Mouse (Mus musculus): ENCODE measurements around the gene Pde8a.

The Pde8a gene

DNA sequence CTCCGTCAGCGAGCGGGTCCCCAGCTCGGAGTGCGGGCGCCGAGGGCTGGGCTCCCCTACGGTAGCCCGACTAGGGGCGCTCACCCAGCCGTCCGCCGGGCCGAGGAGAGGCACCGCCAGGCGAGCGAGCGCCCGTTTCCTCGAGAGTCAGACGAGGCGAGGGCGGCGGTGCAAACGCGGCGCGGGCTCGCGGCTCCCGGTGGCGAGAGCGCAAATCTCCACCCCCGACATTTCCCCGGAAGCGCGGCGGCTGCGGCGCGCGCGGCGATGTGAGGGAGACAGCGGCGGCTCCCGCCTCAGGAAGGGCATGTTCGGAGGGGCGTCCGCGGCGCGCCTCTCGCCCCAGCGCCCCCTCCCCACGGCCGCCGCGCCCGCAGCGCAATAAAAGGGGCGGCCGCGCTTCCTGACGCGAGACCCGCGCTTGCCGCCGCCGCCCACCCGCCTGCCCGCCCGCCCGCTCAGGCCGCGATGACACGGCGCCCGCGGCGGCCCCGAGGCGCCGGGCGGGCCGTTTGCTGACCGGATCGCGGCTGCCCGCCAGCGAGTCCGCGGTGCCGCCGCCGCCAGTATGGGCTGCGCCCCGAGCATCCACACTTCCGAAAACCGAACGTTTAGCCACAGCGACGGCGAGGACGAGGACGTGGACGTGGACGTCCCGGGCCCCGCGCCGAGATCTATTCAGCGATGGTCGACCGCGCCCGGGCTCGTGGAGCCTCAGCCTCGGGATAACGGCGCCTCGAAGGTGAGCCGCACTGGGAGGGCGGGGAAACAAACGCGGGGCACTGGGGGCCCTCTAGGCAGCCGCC is at the start of gene Pde8a:
Gene Pde8a, plus strand, starts transcription at position 250 of the 806 bp plus-strand sequence.
- H3K36me3 ChIP-seq (ENCODE audit: insufficient read depth, low read length) = no peaks in the 10 kb centered on the region
- no peak for TF ChIP-seq POU5F1 (IDR thresholded peaks at IDR 0.05; ENCODE audit: borderline replicate concordance, low read length)
- TF ChIP-seq CTCF (conservative IDR thresholded peaks at IDR 0.05; ENCODE audit: low read length) = no peak
- no peak for TF ChIP-seq NANOG (IDR thresholded peaks at IDR 0.05; ENCODE audit: borderline replicate concordance, low read length)
- H3K9me3 ChIP-seq (ENCODE audit: low read length) = no peaks in the 10 kb centered on the region
- H3K27me3 ChIP-seq (ENCODE audit: insufficient read depth, low read length) = peaks cover 24% of the 10 kb centered on the region
- H3K4me1 ChIP-seq (replicated peaks; ENCODE audit: low read depth, low read length) = peaks cover 58% of the 10 kb centered on the region
- H3K4me3 ChIP-seq (replicated peaks; ENCODE audit: low read length) = peak within 1 kb of the TSS; percentile 82

- H3K4me1 ChIP-seq (replicated peaks; ENCODE audit: low read depth, low read length) = peaks cover 13% of the 10 kb centered on the region
- TF ChIP-seq NANOG (IDR thresholded peaks at IDR 0.05; ENCODE audit: borderline replicate concordance, low read length) (no peak), POU5F1 (IDR thresholded peaks at IDR 0.05; ENCODE audit: borderline replicate concordance, low read length) (no peak), CTCF (conservative IDR thresholded peaks at IDR 0.05; ENCODE audit: low read length) (no peak)
Observed at GRCm38 (mm10) chr7:81164411-81164810, 49.0 kb upstream of the Pde8a start.

GRCm38 (mm10) chr7:81167124-81167523 is 46.3 kb upstream of the Pde8a start:
- no peak overlapping the region for H3K4me3 ChIP-seq (replicated peaks; ENCODE audit: low read length)
- H3K36me3 ChIP-seq (ENCODE audit: insufficient read depth, low read length) = peaks cover 77% of the 10 kb centered on the region
- H3K4me1 ChIP-seq (replicated peaks; ENCODE audit: low read depth, low read length) = peaks cover 4% of the 10 kb centered on the region
- no peaks in the 10 kb centered on the region for H3K9me3 ChIP-seq (ENCODE audit: low read length)
- TF ChIP-seq POU5F1 (IDR thresholded peaks at IDR 0.05; ENCODE audit: borderline replicate concordance, low read length) (no peak), CTCF (conservative IDR thresholded peaks at IDR 0.05; ENCODE audit: low read length) (no peak; the same call in none of the 2 replicates), NANOG (IDR thresholded peaks at IDR 0.05; ENCODE audit: borderline replicate concordance, low read length) (no peak)
- no peaks in the 10 kb centered on the region for H3K27me3 ChIP-seq (ENCODE audit: insufficient read depth, low read length)

More at GRCm38 (mm10) chr7:81164411-81164810, 49.0 kb upstream of the Pde8a start:
- no peak overlapping the region for H3K4me3 ChIP-seq (replicated peaks; ENCODE audit: low read length)
- peaks cover 90% of the 10 kb centered on the region for H3K36me3 ChIP-seq (ENCODE audit: insufficient read depth, low read length)
- H3K9me3 ChIP-seq (ENCODE audit: low read length) = no peaks in the 10 kb centered on the region
- no peaks in the 10 kb centered on the region for H3K27me3 ChIP-seq (ENCODE audit: insufficient read depth, low read length)

DNA sequence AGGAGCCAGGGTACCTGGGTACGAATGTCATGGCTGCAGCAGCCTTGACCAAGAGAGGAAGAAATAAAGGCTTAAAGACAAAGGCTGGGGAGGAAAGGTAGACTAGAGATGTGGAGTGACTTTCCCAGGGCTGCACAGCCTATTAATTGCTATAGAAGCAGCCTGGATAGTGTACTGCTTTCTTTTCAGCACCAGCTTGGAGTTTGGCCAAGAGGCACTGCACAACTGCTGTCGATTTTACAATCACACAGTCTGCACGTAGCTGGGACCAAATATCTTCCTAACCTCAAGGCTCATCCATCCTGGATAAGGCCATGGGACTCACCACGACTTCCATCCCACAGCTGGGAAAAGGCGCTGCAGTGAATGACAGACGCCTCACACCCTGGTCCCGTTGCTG is 44.0 kb upstream of the Pde8a start:
- Histone ChIP-seq H3K4me3 (replicated peaks; ENCODE audit: low read length) (no peak overlapping the region), H3K27me3 (ENCODE audit: insufficient read depth, low read length) (no peaks in the 10 kb centered on the region), H3K4me1 (replicated peaks; ENCODE audit: low read depth, low read length) (0 out of 2 replicates have a peak, but pooled peaks cover 2% of the 10 kb centered on the region), H3K36me3 (ENCODE audit: insufficient read depth, low read length) (peaks cover 58% of the 10 kb centered on the region), H3K9me3 (ENCODE audit: low read length) (no peaks in the 10 kb centered on the region)
- TF ChIP-seq POU5F1 (IDR thresholded peaks at IDR 0.05; ENCODE audit: borderline replicate concordance, low read length) (no peak), CTCF (conservative IDR thresholded peaks at IDR 0.05; ENCODE audit: low read length) (no peak), NANOG (IDR thresholded peaks at IDR 0.05; ENCODE audit: borderline replicate concordance, low read length) (no peak)

DNA sequence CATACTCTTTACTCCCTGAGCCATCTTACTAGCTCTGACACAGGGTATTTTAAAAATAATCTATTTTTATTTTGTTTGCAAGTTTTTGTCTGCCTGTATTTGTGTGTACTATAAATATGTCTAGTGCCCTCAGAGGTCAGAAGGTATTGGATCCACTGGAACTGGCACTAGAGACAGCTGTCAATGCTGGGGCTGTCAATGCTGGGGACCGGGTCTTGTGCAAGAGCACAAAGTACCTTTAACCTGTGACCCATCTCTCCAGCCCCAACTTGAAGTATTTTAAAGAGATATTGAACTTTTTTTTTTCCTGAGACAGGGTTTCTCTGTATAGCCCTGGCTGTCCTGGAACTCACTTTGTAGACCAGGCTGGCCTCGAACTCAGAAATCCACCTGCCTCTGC is 39.5 kb upstream of the Pde8a start:
- H3K36me3 ChIP-seq (ENCODE audit: insufficient read depth, low read length) = peaks cover 22% of the 10 kb centered on the region
- H3K4me1 ChIP-seq (replicated peaks; ENCODE audit: low read depth, low read length) = peaks cover 21% of the 10 kb centered on the region
- TF ChIP-seq NANOG (IDR thresholded peaks at IDR 0.05; ENCODE audit: borderline replicate concordance, low read length) (no peak), POU5F1 (IDR thresholded peaks at IDR 0.05; ENCODE audit: borderline replicate concordance, low read length) (no peak), CTCF (conservative IDR thresholded peaks at IDR 0.05; ENCODE audit: low read length) (no peak)
- H3K27me3 ChIP-seq (ENCODE audit: insufficient read depth, low read length) = no peaks in the 10 kb centered on the region
- H3K9me3 ChIP-seq (ENCODE audit: low read length) = no peaks in the 10 kb centered on the region
- no peak overlapping the region for H3K4me3 ChIP-seq (replicated peaks; ENCODE audit: low read length)

GRCm38 (mm10) chr7:81174654-81175053 is 38.7 kb upstream of the Pde8a start:
- Histone ChIP-seq H3K4me3 (replicated peaks; ENCODE audit: low read length) (no peak overlapping the region), H3K27me3 (ENCODE audit: insufficient read depth, low read length) (no peaks in the 10 kb centered on the region), H3K36me3 (ENCODE audit: insufficient read depth, low read length) (peaks cover 15% of the 10 kb centered on the region), H3K9me3 (ENCODE audit: low read length) (no peaks in the 10 kb centered on the region), H3K4me1 (replicated peaks; ENCODE audit: low read depth, low read length) (peaks cover 28% of the 10 kb centered on the region)
- TF ChIP-seq CTCF (conservative IDR thresholded peaks at IDR 0.05; ENCODE audit: low read length) (no peak), NANOG (IDR thresholded peaks at IDR 0.05; ENCODE audit: borderline replicate concordance, low read length) (no peak), POU5F1 (IDR thresholded peaks at IDR 0.05; ENCODE audit: borderline replicate concordance, low read length) (no peak)

- 0 out of 2 replicates have a peak, but pooled peaks cover 6% of the 10 kb centered on the region for H3K36me3 ChIP-seq (ENCODE audit: insufficient read depth, low read length)
- H3K27me3 ChIP-seq (ENCODE audit: insufficient read depth, low read length) = no peaks in the 10 kb centered on the region
- H3K4me1 ChIP-seq (replicated peaks; ENCODE audit: low read depth, low read length) = peaks cover 27% of the 10 kb centered on the region
- H3K9me3 ChIP-seq (ENCODE audit: low read length) = no peaks in the 10 kb centered on the region
- no peak for TF ChIP-seq POU5F1 (IDR thresholded peaks at IDR 0.05; ENCODE audit: borderline replicate concordance, low read length)
- no peak overlapping the region for H3K4me3 ChIP-seq (replicated peaks; ENCODE audit: low read length)
Observed at GRCm38 (mm10) chr7:81176187-81176769, 37.1 kb upstream of the Pde8a start.

DNA sequence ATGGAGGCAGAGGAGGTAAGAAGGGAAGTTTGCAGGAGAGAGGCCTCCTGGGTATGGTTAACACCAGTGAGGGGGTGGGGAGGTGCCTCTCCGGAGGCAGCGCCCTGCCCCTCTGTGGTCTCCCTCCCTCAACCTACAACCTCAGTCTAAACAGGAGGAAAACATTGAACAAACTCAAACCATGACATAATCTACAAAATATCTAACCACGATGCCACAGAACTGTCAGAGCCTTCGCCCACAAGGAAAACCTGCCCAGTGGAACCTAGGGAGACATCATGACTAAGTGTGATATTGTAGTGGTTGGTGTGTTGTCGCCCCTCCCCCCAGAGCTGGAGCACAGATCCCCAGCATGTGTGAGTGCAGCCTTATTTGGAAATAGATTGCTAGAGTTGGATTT is 33.9 kb upstream of the Pde8a start:
- no peak for TF ChIP-seq POU5F1 (IDR thresholded peaks at IDR 0.05; ENCODE audit: borderline replicate concordance, low read length)
- no peak for TF ChIP-seq CTCF (conservative IDR thresholded peaks at IDR 0.05; ENCODE audit: low read length)
- no peak for TF ChIP-seq NANOG (IDR thresholded peaks at IDR 0.05; ENCODE audit: borderline replicate concordance, low read length)
- Histone ChIP-seq H3K9me3 (ENCODE audit: low read length) (peaks cover under 1% of the 10 kb centered on the region; the same call in 1 of the 2 replicates), H3K4me3 (replicated peaks; ENCODE audit: low read length) (no peak overlapping the region), H3K27me3 (ENCODE audit: insufficient read depth, low read length) (no peaks in the 10 kb centered on the region), H3K4me1 (replicated peaks; ENCODE audit: low read depth, low read length) (peaks cover 42% of the 10 kb centered on the region), H3K36me3 (ENCODE audit: insufficient read depth, low read length) (0 out of 2 replicates have a peak, but pooled peaks cover 6% of the 10 kb centered on the region)
